In the genomic region with DNA sequence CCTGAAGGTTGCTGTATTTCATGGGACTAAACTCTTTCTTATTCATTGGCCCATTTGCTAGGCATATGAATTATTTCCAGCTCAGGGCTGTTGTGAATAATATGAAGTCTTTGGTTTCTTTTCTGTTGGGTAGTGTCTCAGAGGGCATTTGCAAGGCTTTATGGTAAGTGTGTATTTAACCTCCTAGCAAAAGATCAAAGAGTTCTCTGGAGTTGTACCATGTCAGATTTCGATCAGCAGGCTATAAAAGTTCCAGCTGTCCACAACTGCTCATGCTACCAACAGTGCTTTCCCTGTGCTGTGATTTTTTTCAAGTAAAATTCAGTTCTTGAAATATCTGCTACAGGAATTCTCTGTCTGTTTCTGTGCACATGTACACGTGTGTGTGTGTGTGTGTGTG, we compare ENCODE assay signal across 23 mouse cellular contexts.
A peak's percentile ranks its signal among the peaks of the same experiment; 100 is the strongest.
DNase-seq lines count a peak whose midpoint lies in the region; ATAC-seq lines count a peak whose summit lies in the region.
"Had no signal": no experiment of that assay in that cellular context is flagged by ENCODE, and none has a peak within 500 bp of the region (broad histone marks: within the 10 kb centered on the region; RNA-seq: fewer than 3 reads in every experiment).

No protein-coding gene starts in this region.

- no peak overlapping the region for H3K27ac ChIP-seq in kidney, embryonic 15.5 days
- H3K27ac ChIP-seq in forebrain, embryonic 10.5 days = no peak overlapping the region
- H3K27ac ChIP-seq: embryonic facial prominence, embryonic 12.5 days; embryonic facial prominence, embryonic 15.5 days; forebrain, embryonic 12.5 days; forebrain, embryonic 15.5 days; gastrocnemius, adult 2 months; hindbrain, embryonic 13.5 days had no signal

- H3K36me3 ChIP-seq in kidney, embryonic 15.5 days = no peaks in the 10 kb centered on the region
- H3K36me3 ChIP-seq in forebrain, embryonic 10.5 days (replicated peaks) = no peaks in the 10 kb centered on the region
- H3K36me3 ChIP-seq: embryonic facial prominence, embryonic 12.5 days; embryonic facial prominence, embryonic 15.5 days; forebrain, embryonic 12.5 days; forebrain, embryonic 15.5 days; hindbrain, embryonic 13.5 days had no signal

- no peak for DNase-seq in kidney, adult 18-20 months
- peak; percentile 3 for DNase-seq in kidney, postnatal 14 days
- no peak for DNase-seq in kidney, adult 11 months
- peak; percentile 39 for DNase-seq in forelimb bud, embryonic 11.5 days (ENCODE audit: low read depth, low spot score)
- DNase-seq in forebrain, embryonic 10.5 days (ENCODE audit: extremely low spot score, low spot score) = no peak
- DNase-seq: adrenal gland, adult 2 months; adrenal gland, postnatal 14 days; B cell, adult 2 months; cerebellum, adult 11 months; cerebellum, adult 2 months; cerebellum, adult 9-11 months; cerebellum, postnatal 25 days; gastrocnemius, adult 2 months; gastrocnemius, postnatal 14 days; heart, adult 11 months had no signal

- no peak overlapping the region for H3K4me3 ChIP-seq in kidney, embryonic 15.5 days (replicated peaks)
- H3K4me3 ChIP-seq in forebrain, embryonic 10.5 days = no peak overlapping the region
- H3K4me3 ChIP-seq: embryonic facial prominence, embryonic 12.5 days; embryonic facial prominence, embryonic 15.5 days; forebrain, embryonic 12.5 days; forebrain, embryonic 15.5 days; gastrocnemius, adult 2 months; hindbrain, embryonic 13.5 days had no signal

- 0 out of 2 replicates have a peak, but pooled peaks have one; percentile 52 for ATAC-seq in kidney, embryonic 15.5 days (replicated peaks; ENCODE audit: low FRiP score)
- ATAC-seq: forebrain, embryonic 15.5 days; hindbrain, embryonic 16.5 days had no signal

- 23% methylated on average over 2 of the region's 2 CpGs for WGBS in kidney, embryonic 15.5 days
- 70% methylated on average over 2 of the region's 2 CpGs for WGBS in forebrain, embryonic 10.5 days

- peaks cover 10% of the 10 kb centered on the region for H3K4me1 ChIP-seq in kidney, embryonic 15.5 days
- no peaks in the 10 kb centered on the region for H3K4me1 ChIP-seq in forebrain, embryonic 10.5 days
- H3K4me1 ChIP-seq: embryonic facial prominence, embryonic 12.5 days; embryonic facial prominence, embryonic 15.5 days; forebrain, embryonic 12.5 days; hindbrain, embryonic 13.5 days had no signal

- no peaks in the 10 kb centered on the region for H3K27me3 ChIP-seq in kidney, embryonic 15.5 days
- H3K27me3 ChIP-seq in forebrain, embryonic 10.5 days (ENCODE audit: poor library complexity, severe bottlenecking) = no peaks in the 10 kb centered on the region
- H3K27me3 ChIP-seq: embryonic facial prominence, embryonic 12.5 days; embryonic facial prominence, embryonic 15.5 days; forebrain, embryonic 12.5 days; forebrain, embryonic 15.5 days; hindbrain, embryonic 13.5 days had no signal

- no peak overlapping the region for H3K9ac ChIP-seq in kidney, embryonic 15.5 days
- H3K9ac ChIP-seq: embryonic facial prominence, embryonic 12.5 days; embryonic facial prominence, embryonic 15.5 days; forebrain, embryonic 12.5 days; forebrain, embryonic 15.5 days; hindbrain, embryonic 13.5 days had no signal

- H3K4me2 ChIP-seq in kidney, embryonic 15.5 days = no peak overlapping the region
- H3K4me2 ChIP-seq: embryonic facial prominence, embryonic 12.5 days; embryonic facial prominence, embryonic 15.5 days; forebrain, embryonic 12.5 days; forebrain, embryonic 15.5 days; heart, embryonic 11.5 days; hindbrain, embryonic 13.5 days had no signal

- H3K9me3 ChIP-seq in kidney, embryonic 15.5 days (replicated peaks) = no peaks in the 10 kb centered on the region
- H3K9me3 ChIP-seq in forebrain, embryonic 10.5 days = no peaks in the 10 kb centered on the region
- H3K9me3 ChIP-seq: embryonic facial prominence, embryonic 12.5 days; embryonic facial prominence, embryonic 15.5 days; forebrain, embryonic 12.5 days; forebrain, embryonic 15.5 days; hindbrain, embryonic 13.5 days had no signal

Comparison
In these comparisons a context has a peak if more than half of its experiments do, and no peak if none do; other contexts are left out.
1. DNase-seq: peak in kidney, postnatal 14 days (single experiment) and forelimb bud, embryonic 11.5 days (single experiment); none in kidney, adult 18-20 months (single experiment), kidney, adult 11 months (single experiment) and forebrain, embryonic 10.5 days (single experiment).